Mouse (Mus musculus) myocyte (in vitro differentiated cells): ENCODE measurements at regions not wholly inside any gene's neighbourhood (a gene's known extent, or its start where the extent isn't known, plus 50 kb on each side); places are given as distances from the start of the nearest gene placed in this dataset.

Experiments used
- H3K27me3 ChIP-seq: one replicate; pipeline ENCODE4 v1.6.1; 2011; ENCODE audit not compliant: control insufficient read depth, insufficient read depth, insufficient read length
- H3K36me3 ChIP-seq: one replicate; pipeline ENCODE4 v1.6.1; 2011; ENCODE audit not compliant: control insufficient read depth, insufficient read depth
- H3K4me2 ChIP-seq: one replicate; pipeline ENCODE4 v1.6.1; 2011; ENCODE audit warnings: low read depth, control low read depth
- H3K4me3 ChIP-seq: one replicate; pipeline ENCODE4 v1.5.1; 2011; ENCODE audit warnings: mild to moderate bottlenecking, control low read depth, moderate library complexity
- H3K79me2 ChIP-seq: one replicate; pipeline ENCODE4 v1.6.1; 2011; ENCODE audit not compliant: control insufficient read depth, insufficient read depth
- H3ac ChIP-seq: one replicate; pipeline ENCODE4 v1.6.1; 2011; ENCODE audit not compliant: control insufficient read depth, insufficient read length
- CEBPB ChIP-seq: IDR thresholded peaks from 2 replicates; pipeline ENCODE4 v1.6.1; 2011; ENCODE audit warnings: mild to moderate bottlenecking, moderate library complexity; ENCODE audit not compliant: poor library complexity, insufficient read depth, severe bottlenecking
- E2F4 ChIP-seq: IDR thresholded peaks from one replicate; pipeline ENCODE4 v1.6.1; 2011; ENCODE audit warnings: mild to moderate bottlenecking, control low read depth, moderate library complexity; ENCODE audit not compliant: insufficient read depth
- MAX ChIP-seq: IDR thresholded peaks from one replicate; pipeline ENCODE4 v1.6.1; 2011; ENCODE audit warnings: low read depth, mild to moderate bottlenecking, control low read depth
- MYOD1 ChIP-seq, 3 experiments: IDR thresholded peaks; one replicate each; pipeline ENCODE4 v1.6.1; 2011; ENCODE audit warnings: control low read depth in 2 of 3, low read depth in 2 of 3, mild to moderate bottlenecking in 2 of 3, moderate library complexity in 1 of 3; ENCODE audit not compliant: insufficient read length in 2 of 3, control insufficient read depth in 1 of 3
- MYOG ChIP-seq, 3 experiments: IDR thresholded peaks; one replicate each; pipeline ENCODE4 v1.6.1; 2011; ENCODE audit warnings: control low read depth in 2 of 3, low read depth in 2 of 3, mild to moderate bottlenecking in 2 of 3; ENCODE audit not compliant: insufficient read length in 2 of 3, control insufficient read depth in 1 of 3, insufficient read depth in 1 of 3
- POLR2A ChIP-seq: IDR thresholded peaks from one replicate; pipeline ENCODE4 v1.6.1; 2011; ENCODE audit warnings: low read depth, mild to moderate bottlenecking, control low read depth, moderate library complexity; ENCODE audit not compliant: insufficient read length
- POLR2AphosphoS2 ChIP-seq: IDR thresholded peaks from one replicate; pipeline ENCODE4 v1.6.1; 2011; ENCODE audit warnings: low read depth, control low read depth; ENCODE audit not compliant: insufficient read length
- REST ChIP-seq: IDR thresholded peaks from one replicate; pipeline ENCODE4 v1.6.1; 2011; ENCODE audit warnings: mild to moderate bottlenecking, control low read depth, moderate library complexity; ENCODE audit not compliant: insufficient read depth, insufficient read length
- SRF ChIP-seq: IDR thresholded peaks from one replicate; pipeline ENCODE4 v1.6.1; 2011; ENCODE audit warnings: low read depth; ENCODE audit not compliant: control insufficient read depth, insufficient read length
- TCF12 ChIP-seq: IDR thresholded peaks from one replicate; pipeline ENCODE4 v1.6.1; 2011; ENCODE audit warnings: mild to moderate bottlenecking, control low read depth; ENCODE audit not compliant: poor library complexity, insufficient read depth, severe bottlenecking
- TCF3 ChIP-seq: IDR thresholded peaks from one replicate; pipeline ENCODE4 v1.6.1; 2011; ENCODE audit warnings: low read depth, control low read depth; ENCODE audit not compliant: insufficient read length
- USF1 ChIP-seq: IDR thresholded peaks from one replicate; pipeline ENCODE4 v1.6.1; 2011; ENCODE audit warnings: low read depth, mild to moderate bottlenecking, control low read depth, moderate library complexity

- H3K36me3 ChIP-seq: no peaks in the 10 kb centered on the region
- TF ChIP-seq MYOD1 (IDR thresholded peaks at IDR 0.05; ENCODE audit: control insufficient read depth in 1 of 3, insufficient read length in 2 of 3, low read depth in 2 of 3) (no peak), MAX (no peak), REST (no peak), CEBPB (no peak), SRF (no peak), E2F4 (no peak), TCF12 (no peak), POLR2AphosphoS2 (no peak), POLR2A (no peak), MYOG (IDR thresholded peaks at IDR 0.05; ENCODE audit: control insufficient read depth in 1 of 3, insufficient read depth in 1 of 3, insufficient read length in 2 of 3, low read depth in 2 of 3) (no peak), USF1 (no peak), TCF3 (no peak)
- no peak overlapping the region for H3K4me2 ChIP-seq
- H3K79me2 ChIP-seq: no peaks in the 10 kb centered on the region
- no peak overlapping the region for H3ac ChIP-seq
- no peak overlapping the region for H3K4me3 ChIP-seq
- H3K27me3 ChIP-seq: no peaks in the 10 kb centered on the region
These were observed 206.9 kb downstream of the Tm4sf1 start for GRCm38 (mm10) chr3:57094936-57095335.

- Histone ChIP-seq H3K36me3 (no peaks in the 10 kb centered on the region), H3K4me3 (no peak overlapping the region), H3K79me2 (no peaks in the 10 kb centered on the region), H3K27me3 (no peaks in the 10 kb centered on the region), H3ac (no peak overlapping the region), H3K4me2 (peak overlapping the region; percentile 68)
- TF ChIP-seq SRF: peak; percentile 61
- TF ChIP-seq CEBPB: peak; percentile 67; the same call in 1 of the 2 replicates
- no peak for TF ChIP-seq TCF3
- no peak for TF ChIP-seq USF1
These were observed 208.4 kb downstream of the Tm4sf1 start for GRCm38 (mm10) chr3:57093201-57093940.

- Histone ChIP-seq H3K4me3 (no peak overlapping the region), H3K79me2 (no peaks in the 10 kb centered on the region), H3K4me2 (peak overlapping the region; percentile 55), H3ac (no peak overlapping the region), H3K27me3 (no peaks in the 10 kb centered on the region), H3K36me3 (no peaks in the 10 kb centered on the region)
- TF ChIP-seq CEBPB (no peak), TCF12 (no peak), MYOD1 (IDR thresholded peaks at IDR 0.05; ENCODE audit: control insufficient read depth in 1 of 3, insufficient read length in 2 of 3, low read depth in 2 of 3) (no peak), MAX (no peak), SRF (no peak), POLR2AphosphoS2 (no peak), USF1 (no peak)
These were observed 227.3 kb downstream of the Tm4sf1 start for GRCm38 (mm10) chr3:57074516-57074915.

- peak overlapping the region; percentile 55 for H3K4me2 ChIP-seq
- no peak overlapping the region for H3ac ChIP-seq
- no peaks in the 10 kb centered on the region for H3K79me2 ChIP-seq
- no peak overlapping the region for H3K4me3 ChIP-seq
- TF ChIP-seq MYOG (IDR thresholded peaks at IDR 0.05; ENCODE audit: control insufficient read depth in 1 of 3, insufficient read depth in 1 of 3, insufficient read length in 2 of 3, low read depth in 2 of 3) (no peak), TCF3 (no peak), POLR2A (no peak), CEBPB (peak; percentile 35; the same call in 1 of the 2 replicates), POLR2AphosphoS2 (no peak), USF1 (no peak)
- H3K36me3 ChIP-seq: no peaks in the 10 kb centered on the region
- no peaks in the 10 kb centered on the region for H3K27me3 ChIP-seq
These were observed 227.8 kb downstream of the Tm4sf1 start for GRCm38 (mm10) chr3:57073962-57074506.

- no peaks in the 10 kb centered on the region for H3K27me3 ChIP-seq
- H3K4me3 ChIP-seq: no peak overlapping the region
- H3K36me3 ChIP-seq: no peaks in the 10 kb centered on the region
- no peak overlapping the region for H3K4me2 ChIP-seq
- TF ChIP-seq CEBPB (no peak), E2F4 (no peak), TCF3 (no peak)
- H3ac ChIP-seq: no peak overlapping the region
- no peaks in the 10 kb centered on the region for H3K79me2 ChIP-seq
These were observed 268.8 kb downstream of the Tm4sf1 start for GRCm38 (mm10) chr3:57033021-57033420.
